Mouse (Mus musculus): ENCODE measurements at regions not wholly inside any gene's neighbourhood (a gene's known extent, or its start where the extent isn't known, plus 50 kb on each side); places are given as distances from the start of the nearest gene placed in this dataset.

- Histone ChIP-seq H3K27me3 (replicated peaks; ENCODE audit: control insufficient read depth, insufficient read depth, low read length) (no peaks in the 10 kb centered on the region), H3K27ac (ENCODE audit: insufficient read depth, low read depth, low read length) (no peak overlapping the region), H3K4me3 (ENCODE audit: insufficient read depth, low read depth, low read length) (no peak overlapping the region), H3K36me3 (ENCODE audit: control insufficient read depth, insufficient read depth, low read length) (no peaks in the 10 kb centered on the region), H3K4me1 (ENCODE audit: control insufficient read depth, insufficient read depth, low read length) (no peaks in the 10 kb centered on the region)
- WGBS: 78% methylated on average over 3 of the region's 3 CpGs
- no peak for DNase-seq
- no peak for TF ChIP-seq CTCF (conservative IDR thresholded peaks at IDR 0.05; ENCODE audit: insufficient read depth, insufficient read length, low read depth, low read length)
These were observed 387.5 kb downstream of the Nxph1 start for GRCm38 (mm10) chr6:9335719-9336118.

GRCm38 (mm10) chr6:9384261-9384660, 436.0 kb downstream of the Nxph1 start:
- no peaks in the 10 kb centered on the region for H3K36me3 ChIP-seq (ENCODE audit: control insufficient read depth, insufficient read depth, low read length)
- TF ChIP-seq POLR2A (IDR thresholded peaks at IDR 0.05; ENCODE audit: low read depth, low read length): no peak
- TF ChIP-seq CTCF (conservative IDR thresholded peaks at IDR 0.05; ENCODE audit: insufficient read depth, insufficient read length, low read depth, low read length): no peak
- H3K4me1 ChIP-seq (ENCODE audit: control insufficient read depth, insufficient read depth, low read length): no peaks in the 10 kb centered on the region
- peak; percentile 74 for DNase-seq
- H3K4me3 ChIP-seq (ENCODE audit: insufficient read depth, low read depth, low read length): no peak overlapping the region
- H3K27ac ChIP-seq (ENCODE audit: insufficient read depth, low read depth, low read length): no peak overlapping the region
- H3K27me3 ChIP-seq (replicated peaks; ENCODE audit: control insufficient read depth, insufficient read depth, low read length): no peaks in the 10 kb centered on the region

GRCm38 (mm10) chr6:9398001-9398400, 449.8 kb downstream of the Nxph1 start:
- Histone ChIP-seq H3K36me3 (ENCODE audit: control insufficient read depth, insufficient read depth, low read length) (no peaks in the 10 kb centered on the region), H3K27me3 (replicated peaks; ENCODE audit: control insufficient read depth, insufficient read depth, low read length) (no peaks in the 10 kb centered on the region), H3K4me1 (ENCODE audit: control insufficient read depth, insufficient read depth, low read length) (no peaks in the 10 kb centered on the region), H3K4me3 (ENCODE audit: insufficient read depth, low read depth, low read length) (no peak overlapping the region), H3K27ac (ENCODE audit: insufficient read depth, low read depth, low read length) (no peak overlapping the region)
- TF ChIP-seq CTCF (conservative IDR thresholded peaks at IDR 0.05; ENCODE audit: insufficient read depth, insufficient read length, low read depth, low read length) (no peak), POLR2A (IDR thresholded peaks at IDR 0.05; ENCODE audit: low read depth, low read length) (no peak)
- no peak for DNase-seq
- 69% methylated on average over 3 of the region's 3 CpGs for WGBS

- no peaks in the 10 kb centered on the region for H3K27me3 ChIP-seq (replicated peaks; ENCODE audit: control insufficient read depth, insufficient read depth, low read length)
These were observed 457.8 kb downstream of the Nxph1 start for GRCm38 (mm10) chr6:9406016-9406415.

More at GRCm38 (mm10) chr6:9406016-9406415, 457.8 kb downstream of the Nxph1 start:
- no peak for TF ChIP-seq POLR2A (IDR thresholded peaks at IDR 0.05; ENCODE audit: low read depth, low read length)
- no peak for TF ChIP-seq CTCF (conservative IDR thresholded peaks at IDR 0.05; ENCODE audit: insufficient read depth, insufficient read length, low read depth, low read length)
- no peaks in the 10 kb centered on the region for H3K36me3 ChIP-seq (ENCODE audit: control insufficient read depth, insufficient read depth, low read length)
- H3K4me3 ChIP-seq (ENCODE audit: insufficient read depth, low read depth, low read length): no peak overlapping the region
- H3K4me1 ChIP-seq (ENCODE audit: control insufficient read depth, insufficient read depth, low read length): no peaks in the 10 kb centered on the region
- no peak for DNase-seq
- no peak overlapping the region for H3K27ac ChIP-seq (ENCODE audit: insufficient read depth, low read depth, low read length)
- 72% methylated on average over 6 of the region's 6 CpGs for WGBS

Data from kidney, adult 2 months (tissue).